Comparison of ENCODE assay signal across 8 mouse cellular contexts in the genomic region with DNA sequence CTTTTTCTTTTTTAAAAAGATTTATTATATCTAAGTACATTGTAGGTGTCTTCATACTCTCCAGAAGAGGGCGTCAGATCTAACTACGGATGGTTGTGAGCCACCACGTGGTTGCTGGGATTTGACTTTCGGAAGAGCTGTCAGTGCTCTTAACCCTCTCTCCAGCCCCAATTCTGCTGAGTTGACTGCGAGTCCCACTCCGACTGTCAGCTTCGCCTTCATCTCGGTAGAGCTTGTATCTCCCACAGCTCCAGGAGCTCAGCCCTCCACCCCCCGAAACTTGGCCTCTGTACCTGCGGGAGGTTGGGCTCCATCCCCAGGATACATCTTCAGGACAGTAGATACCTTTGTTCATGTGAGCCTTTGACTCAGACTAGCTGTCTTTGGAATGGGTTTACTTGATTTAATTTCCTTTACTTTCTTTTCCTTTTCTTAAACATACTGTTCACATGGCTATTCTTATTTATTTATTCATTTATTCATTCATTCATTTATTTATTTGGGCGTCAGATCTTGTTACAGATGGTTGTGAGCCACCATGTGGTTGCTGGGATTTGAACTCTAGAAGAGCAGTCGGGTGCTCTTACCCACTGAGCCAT. TPM values are rescaled to one million over a fixed set of nuclear protein-coding genes. Genes with fewer than 3 reads are reported as not detected.
DNase-seq lines count a peak whose midpoint lies in the region; ATAC-seq and TF ChIP-seq lines count a peak whose summit lies in the region.

Mrpl20 (plus strand) TSS at position 138 of the 599 bp plus-strand sequence.

- intact Hi-C loops in gastrocnemius, postnatal 14 days (cut with DNase I; ENCODE audit: low total_unique reads): no loop called here

- H3K4me1 ChIP-seq in spleen, adult 2 months (ENCODE audit: control insufficient read depth, insufficient read depth, insufficient read length): peaks cover 6% of the 10 kb centered on the region; the same call in 1 of the 2 replicates

- no peaks in the 10 kb centered on the region for H3K27me3 ChIP-seq in spleen, adult 2 months (ENCODE audit: control insufficient read depth, insufficient read depth, low read length)

- TF ChIP-seq POLR2A in spleen, adult 2 months (IDR thresholded peaks at IDR 0.05; ENCODE audit: low read depth, low read length): no peak
- TF ChIP-seq POLR2A in brain, embryonic 14.5 days (IDR thresholded peaks at IDR 0.05; ENCODE audit: borderline replicate concordance, extremely low read depth, insufficient read depth, insufficient read length, poor library complexity, severe bottlenecking): no peak

- 7% methylated on average over 12 of the region's 12 CpGs for WGBS in spleen, adult 2 months
- WGBS in macrophage (ENCODE audit: missing documents): 6% methylated on average over 12 of the region's 12 CpGs

- peak within 1 kb of the TSS; percentile 95 for H3K4me3 ChIP-seq in spleen, adult 2 months (ENCODE audit: extremely low read depth, insufficient read depth, insufficient read length)
- H3K4me3 ChIP-seq in macrophage (ENCODE audit: inconsistent target): peak within 1 kb of the TSS; percentile 96

- H3K27ac ChIP-seq in spleen, adult 2 months (ENCODE audit: insufficient read depth, low read length): peak within 1 kb of the TSS; percentile 59
- peak within 1 kb of the TSS; percentile 45 for H3K27ac ChIP-seq in macrophage

- ATAC-seq in inflammation-experienced regulatory T-cells, adult 6 months: peak; percentile 57

- peaks cover 10% of the 10 kb centered on the region for H3K36me3 ChIP-seq in spleen, adult 2 months (ENCODE audit: control insufficient read depth, insufficient read depth, low read length)
- H3K36me3 ChIP-seq in macrophage (ENCODE audit: inconsistent target): peaks cover 11% of the 10 kb centered on the region

- TF ChIP-seq CTCF in spleen, adult 2 months (IDR thresholded peaks at IDR 0.05; ENCODE audit: extremely low read depth, insufficient read depth, insufficient read length, insufficient replicate concordance): no peak
- TF ChIP-seq CTCF in brain, embryonic 14.5 days (IDR thresholded peaks at IDR 0.05; ENCODE audit: borderline replicate concordance, extremely low read depth, insufficient read depth, insufficient read length): no peak

- H3K79me2 ChIP-seq in macrophage (ENCODE audit: inconsistent target): peaks cover 42% of the 10 kb centered on the region

- peak in 1 of 2 experiments; percentile 26 for DNase-seq in spleen, adult 2 months (ENCODE audit: low read depth in 1 of 2, low spot score in 2 of 2)
- DNase-seq in spleen, adult 12 weeks (ENCODE audit: low spot score): no peak
- DNase-seq in brain, embryonic 14.5 days (ENCODE audit: low read depth): peak; percentile 27
- DNase-seq in gastrocnemius, postnatal 14 days: no peak
- no peak for DNase-seq in right cerebral cortex, postnatal 36 days (ENCODE audit: low spot score in 2 of 2)
- DNase-seq in cerebellum, postnatal 14 days: no peak

RNA-seq across cellular contexts. Expression of gene Mrpl20, which starts in this region (rescaled TPM):
- polyA plus RNA-seq in spleen, adult 2 months (2012; rRNA removed): 23.3 and 31.4 TPM in 2 replicates
- polyA plus RNA-seq in brain, embryonic 14.5 days (2012; rRNA removed): 94.1 and 117 TPM in 2 replicates
- total RNA-seq in gastrocnemius, postnatal 14 days (2021): 10 to 100 TPM; 45.4 to 48.3 TPM
- 100 to 1,000 TPM; 105 to 200 (median 117) TPM for polyA plus RNA-seq in inflammation-experienced regulatory T-cells, adult 6 months (2017; shearing (Covaris generic))
- total RNA-seq in macrophage (2018; cell fraction: chromatin; rRNA removed): 10 to 100 TPM in 18 of 26 experiments, 1 to 10 TPM in 8; 5.8 to 33.0 (median 14.3) TPM
- 10 to 100 TPM; 53.8 to 83.6 (median 68.2) TPM for total RNA-seq in macrophage (2018; cell fraction: cytosol; rRNA removed)
- total RNA-seq in macrophage (2018; cell fraction: nucleus; rRNA removed): 10 to 100 TPM in 25 of 26 experiments, 1 to 10 TPM in 1; 9.4 to 33.6 (median 23.0) TPM
- 60.1 to 101 TPM (median 65.9 TPM) in 3 replicates for polyA plus RNA-seq in macrophage (2018)
